Mouse (Mus musculus) stomach, postnatal 0 days (tissue): ENCODE measurements at regions not wholly inside any gene's neighbourhood (a gene's known extent, or its start where the extent isn't known, plus 50 kb on each side); places are given as distances from the start of the nearest gene placed in this dataset.
A peak's percentile ranks its signal among the peaks of the same experiment; 100 is the strongest.

Experiments
- ATAC-seq: fragments of 200-750 bp; cut with Nextera tagmentation; 2 replicates; pipeline ENCODE4 v1.8.0; 2017; ENCODE audit not compliant: low FRiP score, low TSS enrichment
- DNase-seq: peaks from one replicate; pipeline ENCODE4 v3.0.0-alpha.2; 2016; ENCODE audit warnings: low spot score
- H3K27ac ChIP-seq: fragments of 300-500 bp; sonication (generic); replicated peaks from 2 replicates; pipeline ENCODE4 v1.5.1; 2014; ENCODE audit warnings: mild to moderate bottlenecking, control low read depth
- H3K27me3 ChIP-seq: fragments of 300-500 bp; sonication (generic); 2 replicates; pipeline ENCODE4 v1.6.1; 2014; ENCODE audit warnings: low read length; ENCODE audit not compliant: control insufficient read depth, insufficient read depth
- H3K36me3 ChIP-seq: fragments of 300-500 bp; sonication (generic); 2 replicates; pipeline ENCODE4 v1.6.1; 2014; ENCODE audit warnings: low read length, mixed read lengths; ENCODE audit not compliant: control insufficient read depth, insufficient read depth
- H3K4me1 ChIP-seq: fragments of 300-500 bp; sonication (generic); replicated peaks from 2 replicates; pipeline ENCODE4 v1.6.1; 2014; ENCODE audit warnings: antibody characterized with exemption; ENCODE audit not compliant: control insufficient read depth, insufficient read depth
- H3K4me2 ChIP-seq: fragments of 300-500 bp; sonication (generic); replicated peaks from 2 replicates; pipeline ENCODE4 v1.6.1; 2014; ENCODE audit warnings: low read depth, mild to moderate bottlenecking, control low read depth, moderate library complexity
- H3K4me3 ChIP-seq: fragments of 300-500 bp; sonication (generic); 2 replicates; pipeline ENCODE4 v1.5.1; 2014; ENCODE audit warnings: low read depth, low read length, control low read depth
- H3K9ac ChIP-seq: fragments of 300-500 bp; sonication (generic); 2 replicates; pipeline ENCODE4 v1.6.1; 2014; ENCODE audit warnings: mild to moderate bottlenecking, low read length, control low read depth, mixed read lengths
- H3K9me3 ChIP-seq: fragments of 300-500 bp; sonication (generic); 2 replicates; pipeline ENCODE4 v1.6.1; 2016; ENCODE audit warnings: low read length; ENCODE audit not compliant: control insufficient read depth
- CTCF ChIP-seq: IDR thresholded peaks from 2 replicates; pipeline ENCODE4 v1.5.1; 2016; ENCODE audit warnings: antibody characterized with exemption, low read depth, mild to moderate bottlenecking, moderate library complexity
- EP300 ChIP-seq: optimal IDR thresholded peaks from 2 replicates; pipeline ENCODE3; 2016; ENCODE audit warnings: antibody characterized with exemption
- WGBS: fragments of 180-500 bp; shearing (Covaris S2); extraction: QIAGEN DNeasy Blood & Tissue Kit; methylation state at CpG from one replicate; pipeline ENCODE4 v1.1.7; 2014; 5-methylcytosine and 5-hydroxymethylcytosine counted together

DNA sequence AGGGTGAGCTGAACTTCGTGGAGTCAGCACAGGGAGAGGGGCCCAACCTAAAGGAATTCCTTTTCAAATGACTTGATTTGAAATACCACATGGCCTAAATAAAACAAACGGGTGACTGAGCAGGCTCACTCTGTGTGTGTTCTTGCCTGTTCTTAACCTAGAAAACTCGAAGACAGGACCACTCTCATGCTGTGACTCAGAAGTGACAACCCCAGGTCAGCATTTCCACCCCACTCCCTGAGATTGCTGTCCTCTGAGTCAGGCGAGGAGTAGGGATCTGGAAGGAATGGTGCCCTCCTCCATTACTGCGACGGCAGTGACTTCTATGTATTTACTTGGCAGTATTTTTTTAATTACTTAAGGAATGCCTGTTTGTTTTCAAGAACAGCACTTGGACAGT lies 155.8 kb upstream of the Rpl34 start:
- no peak for TF ChIP-seq CTCF

DNA sequence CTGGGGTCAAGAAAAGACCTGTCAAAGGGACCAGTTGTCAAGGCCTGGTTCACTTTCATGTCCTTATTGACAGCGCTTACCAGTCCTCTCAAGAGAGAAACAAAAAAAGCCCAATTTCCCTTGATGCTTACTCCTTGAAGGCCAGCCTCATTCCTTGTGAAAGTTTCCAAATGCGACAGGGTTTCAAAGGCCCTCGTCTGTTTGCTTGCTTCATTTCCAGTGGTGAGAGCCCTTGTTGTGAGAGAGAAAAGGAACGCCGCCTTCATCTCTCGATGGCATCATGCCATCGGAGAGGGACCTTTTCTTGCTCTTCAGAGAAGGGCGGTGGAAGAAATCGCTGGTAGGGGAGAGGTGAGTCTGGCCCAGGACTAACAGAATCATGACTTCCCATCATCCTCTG lies 154.2 kb upstream of the Rpl34 start:
- H3K4me2 ChIP-seq = no peak overlapping the region
- ATAC-seq (no peak), DNase-seq (no peak)
- 91% methylated on average over 9 of the region's 9 CpGs for WGBS
- H3K4me1 ChIP-seq = no peaks in the 10 kb centered on the region
- no peaks in the 10 kb centered on the region for H3K27me3 ChIP-seq
- TF ChIP-seq EP300 (no peak), CTCF (no peak)
- H3K9me3 ChIP-seq = no peaks in the 10 kb centered on the region
- H3K9ac ChIP-seq = no peak overlapping the region
- H3K27ac ChIP-seq = no peak overlapping the region
- no peaks in the 10 kb centered on the region for H3K36me3 ChIP-seq
- no peak overlapping the region for H3K4me3 ChIP-seq

More for the DNA sequence above, 155.8 kb upstream of the Rpl34 start:
- H3K27me3 ChIP-seq = no peaks in the 10 kb centered on the region
- no peak overlapping the region for H3K4me2 ChIP-seq
- no peak overlapping the region for H3K27ac ChIP-seq
- ATAC-seq (no peak), DNase-seq (no peak)
- no peaks in the 10 kb centered on the region for H3K4me1 ChIP-seq
- no peak overlapping the region for H3K4me3 ChIP-seq
- H3K36me3 ChIP-seq = no peaks in the 10 kb centered on the region
- no peak overlapping the region for H3K9ac ChIP-seq
- 29% methylated on average over 6 of the region's 6 CpGs for WGBS
- H3K9me3 ChIP-seq = no peaks in the 10 kb centered on the region

DNA sequence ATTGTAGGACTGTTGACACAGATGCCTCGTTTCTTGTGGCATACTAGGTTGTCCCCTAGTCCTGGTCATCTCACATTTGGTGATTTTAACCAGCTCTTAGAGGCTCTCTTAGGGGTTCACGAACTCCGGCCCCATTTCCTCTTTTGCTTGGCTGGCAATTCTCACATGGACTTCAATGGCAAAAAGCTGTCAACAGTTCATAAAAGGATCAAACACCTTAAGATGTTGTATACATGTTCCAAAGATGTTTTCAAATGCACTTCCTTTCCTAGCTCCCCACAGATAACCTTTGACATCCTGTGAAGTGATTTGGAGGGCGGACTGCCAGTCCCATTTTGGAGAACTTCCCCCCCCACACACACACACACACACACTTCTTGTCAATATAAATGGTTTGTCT lies 153.7 kb upstream of the Rpl34 start:
- no peak for ATAC-seq
- Histone ChIP-seq H3K27me3 (no peaks in the 10 kb centered on the region), H3K4me3 (no peak overlapping the region), H3K9ac (no peak overlapping the region), H3K9me3 (no peaks in the 10 kb centered on the region), H3K27ac (no peak overlapping the region), H3K4me2 (no peak overlapping the region), H3K36me3 (no peaks in the 10 kb centered on the region), H3K4me1 (no peaks in the 10 kb centered on the region)
- TF ChIP-seq EP300 = no peak
- no peak for TF ChIP-seq CTCF
- no peak for DNase-seq
- WGBS = 57% methylated on average over 4 of the region's 4 CpGs

DNA sequence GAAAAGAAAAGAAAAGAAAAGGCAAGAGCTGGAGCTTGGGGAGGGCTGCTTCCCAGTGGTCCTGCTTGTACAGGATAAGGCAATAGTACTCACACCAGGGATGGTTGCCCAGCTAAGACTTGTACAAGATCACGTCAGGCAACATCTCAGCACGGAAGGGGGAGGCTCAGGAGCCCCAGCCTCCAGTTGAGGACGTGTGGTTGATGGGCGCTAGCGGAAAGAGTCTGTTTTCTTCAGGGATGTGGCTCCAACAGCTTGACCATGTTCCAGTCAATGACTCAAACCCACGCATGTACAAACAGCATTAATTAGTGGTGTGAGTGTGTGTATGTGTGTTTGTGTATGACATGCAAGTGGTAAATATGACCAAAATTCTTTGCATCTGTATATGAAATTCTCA lies 153.1 kb upstream of the Rpl34 start:
- H3K4me2 ChIP-seq = no peak overlapping the region
- TF ChIP-seq EP300 = no peak
- TF ChIP-seq CTCF = no peak
- DNase-seq (no peak), ATAC-seq (no peak)
- H3K4me1 ChIP-seq = no peaks in the 10 kb centered on the region
- H3K36me3 ChIP-seq = no peaks in the 10 kb centered on the region
- H3K27ac ChIP-seq = no peak overlapping the region
- H3K9me3 ChIP-seq = no peaks in the 10 kb centered on the region
- WGBS = 86% methylated on average over 6 of the region's 6 CpGs
- H3K4me3 ChIP-seq = no peak overlapping the region
- H3K27me3 ChIP-seq = no peaks in the 10 kb centered on the region
- H3K9ac ChIP-seq = no peak overlapping the region

DNA sequence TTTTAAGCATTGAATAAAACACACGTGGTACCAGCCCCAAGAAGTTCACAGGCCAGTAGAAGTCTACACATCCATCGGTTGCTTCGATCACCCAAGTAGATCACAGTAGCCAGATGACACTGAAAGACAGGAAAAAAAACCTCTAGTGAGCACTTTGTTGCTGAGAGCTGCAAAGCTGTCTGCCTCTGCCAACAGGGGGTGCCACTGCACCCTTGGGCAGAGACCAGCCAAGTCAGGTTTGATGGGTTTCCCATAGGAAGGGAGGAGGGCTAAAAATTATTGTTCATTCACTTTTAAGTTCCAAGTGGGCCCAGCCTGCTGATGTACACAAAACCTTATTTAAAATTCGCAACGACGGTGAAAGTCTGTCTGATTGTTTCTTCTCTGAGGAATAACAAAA lies 150.3 kb upstream of the Rpl34 start:
- H3K9ac ChIP-seq = no peak overlapping the region
- 80% methylated on average over 6 of the region's 6 CpGs for WGBS
- H3K27ac ChIP-seq = no peak overlapping the region
- no peaks in the 10 kb centered on the region for H3K27me3 ChIP-seq
- H3K4me3 ChIP-seq = no peak overlapping the region
- no peak overlapping the region for H3K4me2 ChIP-seq
- ATAC-seq (no peak), DNase-seq (no peak)
- no peaks in the 10 kb centered on the region for H3K4me1 ChIP-seq
- no peaks in the 10 kb centered on the region for H3K9me3 ChIP-seq
- TF ChIP-seq EP300 = no peak
- peak; percentile 50 for TF ChIP-seq CTCF
- H3K36me3 ChIP-seq = no peaks in the 10 kb centered on the region

GRCm38 (mm10) chr3:130879463-130879862 lies 149.3 kb upstream of the Rpl34 start:
- Histone ChIP-seq H3K4me1 (no peaks in the 10 kb centered on the region), H3K27ac (no peak overlapping the region), H3K27me3 (no peaks in the 10 kb centered on the region), H3K4me2 (no peak overlapping the region), H3K36me3 (no peaks in the 10 kb centered on the region), H3K4me3 (no peak overlapping the region), H3K9me3 (no peaks in the 10 kb centered on the region), H3K9ac (no peak overlapping the region)
- ATAC-seq = no peak
- DNase-seq = no peak
- TF ChIP-seq CTCF (no peak), EP300 (no peak)
- 25% methylated on average over 8 of the region's 8 CpGs for WGBS

DNA sequence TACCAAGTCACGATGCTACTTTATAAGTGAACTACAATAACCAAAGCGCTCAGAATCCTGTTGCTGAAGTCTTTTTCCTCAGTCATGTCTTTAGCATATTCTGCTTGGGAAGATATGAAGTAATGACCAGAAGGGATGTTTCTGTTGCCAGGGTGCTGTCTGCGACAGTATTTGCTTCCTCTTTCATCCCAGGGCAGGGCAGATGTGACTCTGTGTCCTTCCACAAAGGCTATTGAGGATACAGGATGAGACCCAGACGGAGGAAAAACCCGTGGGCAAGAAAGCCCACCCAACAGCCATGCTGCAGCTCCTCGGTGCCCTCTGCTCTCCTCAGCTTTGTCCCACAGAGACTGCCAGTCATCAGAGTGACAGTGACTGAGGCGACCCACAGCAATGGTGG lies 148.6 kb upstream of the Rpl34 start:
- no peak for ATAC-seq
- 83% methylated on average over 7 of the region's 7 CpGs for WGBS
- no peak for DNase-seq
- H3K27ac ChIP-seq = no peak overlapping the region
- no peak for TF ChIP-seq EP300
- no peak overlapping the region for H3K9ac ChIP-seq
- no peaks in the 10 kb centered on the region for H3K9me3 ChIP-seq
- H3K4me2 ChIP-seq = no peak overlapping the region
- H3K36me3 ChIP-seq = no peaks in the 10 kb centered on the region
- no peaks in the 10 kb centered on the region for H3K27me3 ChIP-seq
- H3K4me1 ChIP-seq = no peaks in the 10 kb centered on the region
- H3K4me3 ChIP-seq = no peak overlapping the region
